Mouse (Mus musculus) spleen, adult 2 months (tissue): ENCODE results near the gene Gpr153. TPM values are rescaled to one million over a fixed set of nuclear protein-coding genes. Genes with fewer than 3 reads are reported as not detected.

Experiments
- DNase-seq, 2 experiments: peaks; one replicate each; pipeline versions ENCODE4 v3.0.0 to v3.0.0-alpha.2; 2012 to 2021; ENCODE audit warnings: low spot score in 2 of 2, low read depth in 1 of 2
- H3K27ac ChIP-seq: fragments of 200-500 bp; 2 replicates; pipeline ENCODE4 v1.5.1; 2012; ENCODE audit warnings: low read length, inconsistent platforms; ENCODE audit not compliant: insufficient read depth
- H3K27me3 ChIP-seq: fragments of 200-500 bp; 2 replicates; pipeline ENCODE4 v1.6.1; 2012; ENCODE audit warnings: mild to moderate bottlenecking, moderate library complexity, low read length, inconsistent platforms; ENCODE audit not compliant: control insufficient read depth, insufficient read depth
- H3K36me3 ChIP-seq: fragments of 200-500 bp; 2 replicates; pipeline ENCODE4 v1.6.1; 2012; ENCODE audit warnings: mild to moderate bottlenecking, low read length, inconsistent platforms; ENCODE audit not compliant: control insufficient read depth, insufficient read depth
- H3K4me1 ChIP-seq: fragments of 200-500 bp; 2 replicates; pipeline ENCODE4 v1.6.1; 2011; ENCODE audit warnings: inconsistent platforms; ENCODE audit not compliant: control insufficient read depth, insufficient read depth, insufficient read length
- H3K4me3 ChIP-seq: fragments of 200-500 bp; 2 replicates; pipeline ENCODE4 v1.5.1; 2011; ENCODE audit warnings: mild to moderate bottlenecking, inconsistent platforms; ENCODE audit not compliant: insufficient read depth, insufficient read length; ENCODE audit errors: extremely low read depth
- CTCF ChIP-seq: fragments of 200-500 bp; IDR thresholded peaks from 2 replicates; pipeline ENCODE4 v1.5.1; 2011; ENCODE audit warnings: mild to moderate bottlenecking, inconsistent platforms; ENCODE audit not compliant: insufficient read depth, insufficient read length, insufficient replicate concordance; ENCODE audit errors: extremely low read depth
- POLR2A ChIP-seq: fragments of 200-500 bp; IDR thresholded peaks from 2 replicates; pipeline ENCODE4 v1.6.1; 2011; ENCODE audit warnings: low read depth, low read length, inconsistent platforms
- WGBS: fragments of 180-500 bp; shearing (Covaris S2); methylation state at CpG from one replicate; pipeline ENCODE4 v1.1.7; 2018; 5-methylcytosine and 5-hydroxymethylcytosine counted together
- polyA plus RNA-seq: library from polyadenylated mRNA; depleted of rRNA; stranded (reverse); fragments of >200 nt; gene quantifications from 2 replicates; pipeline ENCODE4 v1.2.3, GENCODE M21; 2012

The Gpr153 gene
- polyA plus RNA-seq, 1 experiment = 10.5 TPM

GRCm38 (mm10) chr4:152239974-152240373, 34.1 kb upstream of the Gpr153 start:
- peaks cover 4% of the 10 kb centered on the region; the same call in 1 of the 2 replicates for H3K4me1 ChIP-seq
- DNase-seq = no peak
- WGBS = 82% methylated on average over 4 of the region's 4 CpGs
- TF ChIP-seq POLR2A = no peak
- no peak for TF ChIP-seq CTCF
- H3K36me3 ChIP-seq = no peaks in the 10 kb centered on the region
- no peak overlapping the region for H3K27ac ChIP-seq
- H3K4me3 ChIP-seq = no peak overlapping the region
- no peaks in the 10 kb centered on the region for H3K27me3 ChIP-seq

- 90% methylated on average over 9 of the region's 9 CpGs for WGBS
- no peak for DNase-seq
- Histone ChIP-seq H3K27me3 (no peaks in the 10 kb centered on the region), H3K4me3 (no peak overlapping the region), H3K36me3 (no peaks in the 10 kb centered on the region), H3K4me1 (peaks cover 4% of the 10 kb centered on the region; the same call in 1 of the 2 replicates), H3K27ac (no peak overlapping the region)
- TF ChIP-seq CTCF (no peak), POLR2A (no peak)
Observed at GRCm38 (mm10) chr4:152243241-152243891, 30.7 kb upstream of the Gpr153 start.

DNA sequence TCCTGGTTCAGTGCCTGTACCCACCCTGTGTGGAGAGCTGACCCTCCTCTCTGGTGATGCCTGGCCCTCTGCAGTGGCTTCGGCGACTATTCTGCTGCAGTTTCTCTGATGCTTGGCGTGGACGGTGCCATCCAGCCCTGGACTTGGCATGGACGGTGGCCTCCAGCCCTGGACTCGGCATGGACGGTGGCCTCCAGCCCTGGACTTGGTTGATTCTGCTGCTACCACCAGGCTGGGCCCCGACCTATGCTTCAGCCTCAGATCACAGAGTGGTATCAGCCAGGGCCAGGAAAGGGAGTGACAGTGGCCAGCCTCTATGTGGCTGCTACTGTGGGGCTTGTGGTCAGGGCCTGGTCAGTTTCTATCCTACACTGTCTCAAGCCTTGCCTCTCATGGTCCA, 30.1 kb upstream of the Gpr153 start:
- Histone ChIP-seq H3K36me3 (no peaks in the 10 kb centered on the region), H3K4me3 (no peak overlapping the region), H3K27me3 (no peaks in the 10 kb centered on the region), H3K27ac (no peak overlapping the region), H3K4me1 (no peaks in the 10 kb centered on the region; the same call in 1 of the 2 replicates)
- no peak for DNase-seq
- TF ChIP-seq POLR2A (no peak), CTCF (no peak)
- 91% methylated on average over 8 of the region's 8 CpGs for WGBS

GRCm38 (mm10) chr4:152244545-152245522, 29.2 kb upstream of the Gpr153 start:
- WGBS = 89% methylated on average over 11 of the region's 11 CpGs
- Histone ChIP-seq H3K27me3 (no peaks in the 10 kb centered on the region), H3K36me3 (no peaks in the 10 kb centered on the region), H3K27ac (no peak overlapping the region), H3K4me3 (no peak overlapping the region), H3K4me1 (no peaks in the 10 kb centered on the region)
- TF ChIP-seq POLR2A (no peak), CTCF (no peak)
- no peak for DNase-seq

GRCm38 (mm10) chr4:152246011-152246410, 28.0 kb upstream of the Gpr153 start:
- Histone ChIP-seq H3K36me3 (no peaks in the 10 kb centered on the region), H3K27me3 (no peaks in the 10 kb centered on the region), H3K27ac (no peak overlapping the region), H3K4me3 (no peak overlapping the region), H3K4me1 (no peaks in the 10 kb centered on the region)
- no peak for DNase-seq
- WGBS = 75% methylated on average over 6 of the region's 6 CpGs
- TF ChIP-seq CTCF (no peak), POLR2A (no peak)

DNA sequence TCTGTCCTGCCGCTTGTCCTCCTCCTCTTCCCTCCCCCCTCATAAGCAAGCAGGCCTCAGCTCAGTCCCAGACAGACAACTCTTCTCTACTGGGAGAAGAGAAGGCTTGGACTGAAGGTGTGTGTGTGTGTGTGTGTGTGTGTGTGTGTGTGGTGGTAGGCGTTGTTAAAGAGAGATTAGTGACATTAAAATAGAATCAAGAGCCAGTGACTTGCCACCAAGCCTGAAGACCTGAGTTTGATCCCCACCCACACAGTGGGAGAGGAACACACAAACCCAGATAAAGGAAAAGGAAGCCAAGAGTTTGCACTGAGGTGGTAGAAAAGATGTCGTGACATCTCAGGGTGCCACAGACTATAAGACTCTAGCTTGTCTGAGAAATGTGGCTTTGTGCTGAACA, 26.8 kb upstream of the Gpr153 start:
- H3K4me1 ChIP-seq = no peaks in the 10 kb centered on the region
- WGBS = 47% methylated on average over 3 of the region's 3 CpGs
- TF ChIP-seq POLR2A (no peak), CTCF (no peak)
- H3K27me3 ChIP-seq = no peaks in the 10 kb centered on the region
- H3K4me3 ChIP-seq = no peak overlapping the region
- H3K36me3 ChIP-seq = no peaks in the 10 kb centered on the region
- no peak for DNase-seq
- no peak overlapping the region for H3K27ac ChIP-seq
